Mouse (Mus musculus) lung, adult 2 months (tissue): Measurements from ENCODE around the gene Zfp760.

Source experiments
- CTCF ChIP-seq: fragments of 200-500 bp; IDR thresholded peaks from 2 replicates; pipeline ENCODE4 v1.5.1; 2011; ENCODE audit warnings: mild to moderate bottlenecking, low read length, control low read depth; ENCODE audit not compliant: insufficient read depth
- POLR2A ChIP-seq: fragments of 200-500 bp; IDR thresholded peaks from 2 replicates; pipeline ENCODE4 v1.6.1; 2011; ENCODE audit warnings: low read depth, mild to moderate bottlenecking, control low read depth, low read length, borderline replicate concordance; ENCODE audit errors: extremely low read depth

DNA sequence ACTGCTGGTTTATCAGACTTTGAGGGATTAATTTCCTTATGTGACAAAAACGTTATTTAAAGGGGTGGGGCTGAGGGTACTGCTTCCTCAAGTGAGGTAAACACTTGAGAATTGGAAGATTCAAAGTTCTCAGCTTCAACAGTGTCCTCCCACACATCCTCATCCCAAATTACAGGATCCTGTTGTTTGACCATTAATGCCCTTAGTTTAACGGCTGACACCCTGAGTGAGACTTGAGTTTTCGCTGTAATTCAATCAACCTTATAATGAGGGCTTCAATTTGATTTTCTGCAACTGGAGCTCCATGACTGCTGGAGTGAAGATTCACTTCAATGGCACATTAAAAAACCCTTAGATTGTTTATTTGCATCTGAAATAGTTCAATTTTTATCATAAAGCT lies 14.2 kb upstream of the Zfp760 start:
- no peak for TF ChIP-seq CTCF
- no peak for TF ChIP-seq POLR2A
